Mouse (Mus musculus) kidney, adult 2 months (tissue): ENCODE data around the gene Stim2.

ENCODE experiments used
- CTCF ChIP-seq: fragments of 200-500 bp; conservative IDR thresholded peaks from 2 replicates; pipeline ENCODE4 v1.5.1; 2011; ENCODE audit warnings: low read depth, mild to moderate bottlenecking, control low read depth, low read length, moderate library complexity, mixed read lengths; ENCODE audit not compliant: insufficient read depth, insufficient read length
- POLR2A ChIP-seq: fragments of 200-500 bp; IDR thresholded peaks from one replicate; pipeline ENCODE4 v1.6.1; 2011; ENCODE audit warnings: low read depth, low read length, control low read depth

GRCm38 (mm10) chr5:53956396-53957314 is 41.6 kb upstream of the Stim2 start:
- no peak for TF ChIP-seq CTCF
- no peak for TF ChIP-seq POLR2A
